Mouse (Mus musculus): ENCODE measurements around the gene Deup1.

DNA sequence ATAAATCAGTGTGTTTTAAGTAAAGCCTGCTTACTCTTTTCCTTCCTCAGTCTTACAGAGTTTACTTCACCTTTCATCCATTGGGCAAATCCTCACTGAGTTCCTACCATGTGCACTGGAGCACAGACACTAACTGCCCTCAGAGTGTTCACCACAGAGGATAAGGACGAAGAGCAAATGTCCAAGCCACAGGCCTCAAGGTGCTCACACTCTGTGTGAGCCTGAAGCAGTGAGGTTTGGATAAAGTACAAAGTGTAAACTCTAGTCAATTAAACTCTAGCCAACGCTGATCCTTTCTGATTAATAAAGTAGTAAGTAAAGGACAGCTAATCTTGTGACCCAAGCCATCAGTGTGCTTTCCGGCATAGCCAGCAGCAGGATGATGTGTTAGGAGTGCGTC lies 33.6 kb downstream of the Deup1 start:
- TF ChIP-seq CTCF (IDR thresholded peaks at IDR 0.05; ENCODE audit: borderline replicate concordance, control insufficient read depth, extremely low read depth, insufficient read depth, low read length, poor library complexity) (no peak), POLR2A (IDR thresholded peaks at IDR 0.05; ENCODE audit: control insufficient read depth, extremely low read depth, insufficient read depth, low read length, poor library complexity) (no peak)

Data from thymus, adult 2 months (tissue).